Mouse (Mus musculus): ENCODE measurements at regions not wholly inside any gene's neighbourhood (a gene's known extent, or its start where the extent isn't known, plus 50 kb on each side); places are given as distances from the start of the nearest gene placed in this dataset.

- no peak for DNase-seq
Observed at GRCm38 (mm10) chr3:135001270-135001669, 172.5 kb downstream of the Tacr3 start.

- DNase-seq, result no peak
Observed at GRCm38 (mm10) chr3:135015784-135016183, 187.0 kb downstream of the Tacr3 start.

GRCm38 (mm10) chr3:135024366-135024765 lies 188.0 kb upstream of the Cenpe start:
- no peak for DNase-seq

- DNase-seq, result no peak
Observed at GRCm38 (mm10) chr3:135024799-135025198, 187.5 kb upstream of the Cenpe start.

GRCm38 (mm10) chr3:135032483-135032882 lies 179.9 kb upstream of the Cenpe start:
- DNase-seq, result no peak

- no peak for DNase-seq
Observed at GRCm38 (mm10) chr3:135037383-135037782, 175.0 kb upstream of the Cenpe start.

GRCm38 (mm10) chr3:135042195-135042594 lies 170.1 kb upstream of the Cenpe start:
- DNase-seq, result peak; percentile 2

GRCm38 (mm10) chr3:135045769-135046277 lies 166.5 kb upstream of the Cenpe start:
- no peak for DNase-seq

GRCm38 (mm10) chr3:135091487-135091886 lies 120.8 kb upstream of the Cenpe start:
- DNase-seq, result no peak

GRCm38 (mm10) chr3:135100901-135101586 lies 111.3 kb upstream of the Cenpe start:
- DNase-seq, result no peak

All from lung, postnatal 10 days (tissue).